Mouse (Mus musculus) olfactory bulb, adult 2 months (tissue): ENCODE data around the gene Peak1.

ENCODE experiments used
- CTCF ChIP-seq: fragments of 200-500 bp; IDR thresholded peaks from 2 replicates; pipeline ENCODE4 v1.5.1; 2012; ENCODE audit warnings: low read depth, mild to moderate bottlenecking, low read length, moderate library complexity; ENCODE audit not compliant: insufficient read depth
- POLR2A ChIP-seq: fragments of 200-500 bp; IDR thresholded peaks from 2 replicates; pipeline ENCODE4 v1.6.1; 2012; ENCODE audit warnings: mild to moderate bottlenecking, low read depth, low read length, moderate library complexity; ENCODE audit not compliant: insufficient read depth

DNA sequence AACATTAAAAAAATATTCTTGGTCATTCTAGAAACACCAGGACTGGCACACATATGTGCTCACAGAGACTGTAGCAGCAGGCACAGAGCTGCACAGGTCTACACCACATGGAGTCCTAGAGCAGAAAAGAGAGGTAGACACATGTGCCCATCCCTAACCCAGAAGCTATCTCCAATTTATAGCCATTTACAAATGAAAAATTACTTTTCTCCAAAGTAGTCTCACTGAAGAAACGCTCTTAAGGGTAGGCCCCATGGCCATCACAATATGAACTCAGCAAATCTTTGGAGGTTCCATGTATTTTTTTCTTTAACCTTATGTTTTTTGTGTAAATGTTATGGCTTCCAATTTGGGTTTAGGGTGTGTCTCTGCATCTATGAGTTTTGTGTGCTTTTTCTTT lies 2.4 kb upstream of the Peak1 start:
- TF ChIP-seq CTCF (no peak), POLR2A (no peak)
